Mouse (Mus musculus): ENCODE results near the gene Pam16. TPM values are rescaled to one million over a fixed set of nuclear protein-coding genes. Genes with fewer than 3 reads are reported as not detected.

Gene Pam16
- polyA plus RNA-seq, 1 experiment from 2014 or later, result 193 TPM

GRCm38 (mm10) chr16:4628898-4629419 is 4.2 kb upstream of the Pam16 start:
- Histone ChIP-seq H3K27me3 (ENCODE audit: control insufficient read depth, insufficient read depth, low read length) (no peaks in the 10 kb centered on the region), H3K4me2 (replicated peaks) (no peak overlapping the region), H3K9ac (no peak overlapping the region), H3K27ac (no peak overlapping the region), H3K36me3 (replicated peaks; ENCODE audit: control insufficient read depth, insufficient read depth) (peaks cover 41% of the 10 kb centered on the region), H3K9me3 (ENCODE audit: control insufficient read depth, low read length) (no peaks in the 10 kb centered on the region), H3K4me1 (replicated peaks; ENCODE audit: control insufficient read depth, insufficient read depth, low read length) (peaks cover 2% of the 10 kb centered on the region), H3K4me3 (replicated peaks; ENCODE audit: low read length) (no peak overlapping the region)
- 93% methylated on average over 9 of the region's 9 CpGs for WGBS
- ATAC-seq (ENCODE audit: low FRiP score), result no peak
- DNase-seq (ENCODE audit: low spot score), result no peak

- 89% methylated on average over 6 of the region's 6 CpGs for WGBS
- H3K27ac ChIP-seq, result no peak overlapping the region
- no peaks in the 10 kb centered on the region for H3K9me3 ChIP-seq (ENCODE audit: control insufficient read depth, low read length)
- no peak overlapping the region for H3K4me2 ChIP-seq (replicated peaks)
- no peak overlapping the region for H3K9ac ChIP-seq
- H3K36me3 ChIP-seq (replicated peaks; ENCODE audit: control insufficient read depth, insufficient read depth), result peaks cover 36% of the 10 kb centered on the region
- no peak for DNase-seq (ENCODE audit: low spot score)
- peaks cover 17% of the 10 kb centered on the region for H3K4me1 ChIP-seq (replicated peaks; ENCODE audit: control insufficient read depth, insufficient read depth, low read length)
- no peak for ATAC-seq (ENCODE audit: low FRiP score)
- H3K4me3 ChIP-seq (replicated peaks; ENCODE audit: low read length), result no peak overlapping the region
- no peaks in the 10 kb centered on the region for H3K27me3 ChIP-seq (ENCODE audit: control insufficient read depth, insufficient read depth, low read length)
Observed at GRCm38 (mm10) chr16:4627105-4627504, 2.3 kb upstream of the Pam16 start.

- no peak for DNase-seq (ENCODE audit: low spot score)
- Histone ChIP-seq H3K4me3 (replicated peaks; ENCODE audit: low read length) (peak overlapping the region; percentile 77), H3K4me2 (replicated peaks) (peak overlapping the region; percentile 70), H3K27ac (peak overlapping the region; percentile 89), H3K27me3 (ENCODE audit: control insufficient read depth, insufficient read depth, low read length) (no peaks in the 10 kb centered on the region), H3K4me1 (replicated peaks; ENCODE audit: control insufficient read depth, insufficient read depth, low read length) (peaks cover 17% of the 10 kb centered on the region), H3K9me3 (ENCODE audit: control insufficient read depth, low read length) (no peaks in the 10 kb centered on the region), H3K9ac (peak overlapping the region; percentile 89), H3K36me3 (replicated peaks; ENCODE audit: control insufficient read depth, insufficient read depth) (peaks cover 17% of the 10 kb centered on the region; the same call in 1 of the 2 replicates)
- WGBS, result 17% methylated on average over 9 of the region's 9 CpGs
- ATAC-seq (ENCODE audit: low FRiP score), result no peak; the same call in 1 of the 2 replicates
Observed at GRCm38 (mm10) chr16:4624074-4624473, 714 bp downstream of the Pam16 start.

- WGBS, result 83% methylated on average over 4 of the region's 4 CpGs
- no peak overlapping the region for H3K27ac ChIP-seq
- no peaks in the 10 kb centered on the region for H3K9me3 ChIP-seq (ENCODE audit: control insufficient read depth, low read length)
- H3K9ac ChIP-seq, result no peak overlapping the region
- H3K27me3 ChIP-seq (ENCODE audit: control insufficient read depth, insufficient read depth, low read length), result no peaks in the 10 kb centered on the region
- no peaks in the 10 kb centered on the region for H3K4me1 ChIP-seq (replicated peaks; ENCODE audit: control insufficient read depth, insufficient read depth, low read length)
- H3K4me2 ChIP-seq (replicated peaks), result no peak overlapping the region
- ATAC-seq (ENCODE audit: low FRiP score), result no peak
- H3K36me3 ChIP-seq (replicated peaks; ENCODE audit: control insufficient read depth, insufficient read depth), result peaks cover 65% of the 10 kb centered on the region
- H3K4me3 ChIP-seq (replicated peaks; ENCODE audit: low read length), result no peak overlapping the region
- DNase-seq (ENCODE audit: low spot score), result no peak
Observed at GRCm38 (mm10) chr16:4616829-4617228, 8.0 kb downstream of the Pam16 start.

- Histone ChIP-seq H3K4me1 (replicated peaks; ENCODE audit: control insufficient read depth, insufficient read depth, low read length) (no peaks in the 10 kb centered on the region), H3K4me3 (replicated peaks; ENCODE audit: low read length) (no peak overlapping the region), H3K36me3 (replicated peaks; ENCODE audit: control insufficient read depth, insufficient read depth) (peaks cover 81% of the 10 kb centered on the region), H3K9me3 (ENCODE audit: control insufficient read depth, low read length) (no peaks in the 10 kb centered on the region), H3K27me3 (ENCODE audit: control insufficient read depth, insufficient read depth, low read length) (no peaks in the 10 kb centered on the region), H3K27ac (no peak overlapping the region), H3K4me2 (replicated peaks) (no peak overlapping the region), H3K9ac (no peak overlapping the region)
- no peak for DNase-seq (ENCODE audit: low spot score)
- ATAC-seq (ENCODE audit: low FRiP score), result no peak
- 95% methylated on average over 1 of the region's 1 CpGs for WGBS
Observed at GRCm38 (mm10) chr16:4615297-4615696, 9.5 kb downstream of the Pam16 start.

GRCm38 (mm10) chr16:4614639-4615038 is 10.1 kb downstream of the Pam16 start:
- DNase-seq (ENCODE audit: low spot score) (no peak), ATAC-seq (ENCODE audit: low FRiP score) (no peak)
- Histone ChIP-seq H3K36me3 (replicated peaks; ENCODE audit: control insufficient read depth, insufficient read depth) (peaks cover 87% of the 10 kb centered on the region), H3K27me3 (ENCODE audit: control insufficient read depth, insufficient read depth, low read length) (no peaks in the 10 kb centered on the region), H3K27ac (no peak overlapping the region), H3K4me2 (replicated peaks) (no peak overlapping the region), H3K4me3 (replicated peaks; ENCODE audit: low read length) (no peak overlapping the region), H3K9ac (no peak overlapping the region), H3K4me1 (replicated peaks; ENCODE audit: control insufficient read depth, insufficient read depth, low read length) (no peaks in the 10 kb centered on the region), H3K9me3 (ENCODE audit: control insufficient read depth, low read length) (no peaks in the 10 kb centered on the region)
- WGBS, result 94% methylated on average over 3 of the region's 3 CpGs

- Histone ChIP-seq H3K27ac (no peak overlapping the region), H3K4me1 (replicated peaks; ENCODE audit: control insufficient read depth, insufficient read depth, low read length) (no peaks in the 10 kb centered on the region), H3K9ac (no peak overlapping the region), H3K4me2 (replicated peaks) (no peak overlapping the region), H3K4me3 (replicated peaks; ENCODE audit: low read length) (no peak overlapping the region), H3K36me3 (replicated peaks; ENCODE audit: control insufficient read depth, insufficient read depth) (peaks cover 88% of the 10 kb centered on the region), H3K27me3 (ENCODE audit: control insufficient read depth, insufficient read depth, low read length) (no peaks in the 10 kb centered on the region), H3K9me3 (ENCODE audit: control insufficient read depth, low read length) (no peaks in the 10 kb centered on the region)
- ATAC-seq (ENCODE audit: low FRiP score) (no peak), DNase-seq (ENCODE audit: low spot score) (no peak)
- WGBS, result 97% methylated on average over 9 of the region's 9 CpGs
Observed at GRCm38 (mm10) chr16:4613736-4614135, 11.1 kb downstream of the Pam16 start.

GRCm38 (mm10) chr16:4611676-4612075 is 13.1 kb downstream of the Pam16 start:
- Histone ChIP-seq H3K36me3 (replicated peaks; ENCODE audit: control insufficient read depth, insufficient read depth) (peaks cover 78% of the 10 kb centered on the region), H3K9me3 (ENCODE audit: control insufficient read depth, low read length) (no peaks in the 10 kb centered on the region), H3K4me2 (replicated peaks) (no peak overlapping the region), H3K27ac (no peak overlapping the region), H3K4me1 (replicated peaks; ENCODE audit: control insufficient read depth, insufficient read depth, low read length) (peaks cover 11% of the 10 kb centered on the region; the same call in 1 of the 2 replicates), H3K27me3 (ENCODE audit: control insufficient read depth, insufficient read depth, low read length) (no peaks in the 10 kb centered on the region), H3K4me3 (replicated peaks; ENCODE audit: low read length) (no peak overlapping the region), H3K9ac (no peak overlapping the region)
- DNase-seq (ENCODE audit: low spot score) (no peak), ATAC-seq (ENCODE audit: low FRiP score) (no peak)
- 96% methylated on average over 7 of the region's 7 CpGs for WGBS

GRCm38 (mm10) chr16:4611193-4611592 is 13.6 kb downstream of the Pam16 start:
- Histone ChIP-seq H3K9ac (no peak overlapping the region), H3K36me3 (replicated peaks; ENCODE audit: control insufficient read depth, insufficient read depth) (peaks cover 73% of the 10 kb centered on the region), H3K4me3 (replicated peaks; ENCODE audit: low read length) (no peak overlapping the region), H3K9me3 (ENCODE audit: control insufficient read depth, low read length) (no peaks in the 10 kb centered on the region), H3K27me3 (ENCODE audit: control insufficient read depth, insufficient read depth, low read length) (no peaks in the 10 kb centered on the region), H3K4me2 (replicated peaks) (no peak overlapping the region), H3K4me1 (replicated peaks; ENCODE audit: control insufficient read depth, insufficient read depth, low read length) (peaks cover 15% of the 10 kb centered on the region; the same call in 1 of the 2 replicates), H3K27ac (no peak overlapping the region)
- ATAC-seq (ENCODE audit: low FRiP score) (no peak), DNase-seq (ENCODE audit: low spot score) (no peak)
- 92% methylated on average over 5 of the region's 5 CpGs for WGBS

GRCm38 (mm10) chr16:4608532-4609059 is 16.2 kb downstream of the Pam16 start:
- no peak overlapping the region for H3K27ac ChIP-seq
- no peaks in the 10 kb centered on the region for H3K9me3 ChIP-seq (ENCODE audit: control insufficient read depth, low read length)
- peaks cover 47% of the 10 kb centered on the region for H3K36me3 ChIP-seq (replicated peaks; ENCODE audit: control insufficient read depth, insufficient read depth)
- no peak overlapping the region for H3K9ac ChIP-seq
- no peaks in the 10 kb centered on the region for H3K27me3 ChIP-seq (ENCODE audit: control insufficient read depth, insufficient read depth, low read length)
- no peak overlapping the region for H3K4me3 ChIP-seq (replicated peaks; ENCODE audit: low read length)
- H3K4me2 ChIP-seq (replicated peaks), result no peak overlapping the region
- DNase-seq (ENCODE audit: low spot score) (no peak), ATAC-seq (ENCODE audit: low FRiP score) (no peak)
- peaks cover 33% of the 10 kb centered on the region for H3K4me1 ChIP-seq (replicated peaks; ENCODE audit: control insufficient read depth, insufficient read depth, low read length)
- WGBS, result 89% methylated on average over 19 of the region's 19 CpGs

All from hindbrain, embryonic 14.5 days (tissue).